Mouse (Mus musculus): ENCODE results near the gene Inf2. TPM values are rescaled to one million over a fixed set of nuclear protein-coding genes. Genes with fewer than 3 reads are reported as not detected.

Gene Inf2
- polyA plus RNA-seq, 1 experiment, result 118 TPM

- H3K79me2 ChIP-seq (ENCODE audit: control insufficient read depth, insufficient read depth), result peaks cover 97% of the 10 kb centered on the region
- TF ChIP-seq MAX (IDR thresholded peaks at IDR 0.05) (peak; percentile 73), CTCF (IDR thresholded peaks at IDR 0.05; ENCODE audit: control insufficient read depth, insufficient read depth, insufficient read length) (no peak)
- H3K36me3 ChIP-seq (ENCODE audit: control insufficient read depth, insufficient read depth), result peaks cover 64% of the 10 kb centered on the region
Observed at GRCm38 (mm10) chr12:112595626-112596025, 7.0 kb downstream of the Inf2 start.

GRCm38 (mm10) chr12:112596454-112596853 lies 7.9 kb downstream of the Inf2 start:
- Histone ChIP-seq H3ac (ENCODE audit: control insufficient read depth, insufficient read length, low read depth) (peak overlapping the region; percentile 16), H3K27me3 (ENCODE audit: control insufficient read depth, insufficient read depth, insufficient read length) (no peaks in the 10 kb centered on the region), H3K79me3 (ENCODE audit: low read depth) (peaks cover 71% of the 10 kb centered on the region), H3K4me3 (ENCODE audit: insufficient read depth, poor library complexity, severe bottlenecking) (no peak overlapping the region), H3K79me2 (ENCODE audit: control insufficient read depth, insufficient read depth) (peaks cover 89% of the 10 kb centered on the region), H3K36me3 (ENCODE audit: control insufficient read depth, insufficient read depth) (peaks cover 61% of the 10 kb centered on the region)
- TF ChIP-seq USF1 (IDR thresholded peaks at IDR 0.05; ENCODE audit: low read depth), result no peak
- no peak for TF ChIP-seq MAX (IDR thresholded peaks at IDR 0.05)
- no peak for TF ChIP-seq CEBPB (IDR thresholded peaks at IDR 0.05; ENCODE audit: low read depth)
- no peak for TF ChIP-seq FOSL1 (IDR thresholded peaks at IDR 0.05; ENCODE audit: insufficient read depth, low read length, poor library complexity, severe bottlenecking)
- no peak for TF ChIP-seq CTCF (IDR thresholded peaks at IDR 0.05; ENCODE audit: control insufficient read depth, insufficient read depth, insufficient read length)
- no peak for TF ChIP-seq MYOG (IDR thresholded peaks at IDR 0.05; ENCODE audit: control insufficient read depth, extremely low read depth, insufficient read length)

More at GRCm38 (mm10) chr12:112595626-112596025, 7.0 kb downstream of the Inf2 start:
- Histone ChIP-seq H3K4me3 (ENCODE audit: insufficient read depth, poor library complexity, severe bottlenecking) (no peak overlapping the region), H3ac (ENCODE audit: control insufficient read depth, insufficient read length, low read depth) (peak overlapping the region; percentile 16), H3K27me3 (ENCODE audit: control insufficient read depth, insufficient read depth, insufficient read length) (no peaks in the 10 kb centered on the region), H3K79me3 (ENCODE audit: low read depth) (peaks cover 79% of the 10 kb centered on the region)

GRCm38 (mm10) chr12:112596891-112597500 lies 8.4 kb downstream of the Inf2 start:
- Histone ChIP-seq H3K36me3 (ENCODE audit: control insufficient read depth, insufficient read depth) (peaks cover 61% of the 10 kb centered on the region), H3K79me3 (ENCODE audit: low read depth) (peaks cover 65% of the 10 kb centered on the region)

GRCm38 (mm10) chr12:112597618-112598017 lies 9.0 kb downstream of the Inf2 start:
- Histone ChIP-seq H3K36me3 (ENCODE audit: control insufficient read depth, insufficient read depth) (peaks cover 63% of the 10 kb centered on the region), H3K4me3 (ENCODE audit: insufficient read depth, poor library complexity, severe bottlenecking) (no peak overlapping the region), H3ac (ENCODE audit: control insufficient read depth, insufficient read length, low read depth) (no peak overlapping the region), H3K79me2 (ENCODE audit: control insufficient read depth, insufficient read depth) (peaks cover 77% of the 10 kb centered on the region), H3K79me3 (ENCODE audit: low read depth) (peaks cover 59% of the 10 kb centered on the region), H3K27me3 (ENCODE audit: control insufficient read depth, insufficient read depth, insufficient read length) (no peaks in the 10 kb centered on the region)
- TF ChIP-seq MAX (IDR thresholded peaks at IDR 0.05) (no peak), MYOG (IDR thresholded peaks at IDR 0.05; ENCODE audit: control insufficient read depth, extremely low read depth, insufficient read length) (no peak), CTCF (IDR thresholded peaks at IDR 0.05; ENCODE audit: control insufficient read depth, insufficient read depth, insufficient read length) (no peak), FOSL1 (IDR thresholded peaks at IDR 0.05; ENCODE audit: insufficient read depth, low read length, poor library complexity, severe bottlenecking) (no peak), MYOD1 (IDR thresholded peaks at IDR 0.05; ENCODE audit: control insufficient read depth, insufficient read length, low read depth) (no peak), CEBPB (IDR thresholded peaks at IDR 0.05; ENCODE audit: low read depth) (no peak), USF1 (IDR thresholded peaks at IDR 0.05; ENCODE audit: low read depth) (no peak)

More at GRCm38 (mm10) chr12:112596891-112597500, 8.4 kb downstream of the Inf2 start:
- TF ChIP-seq FOSL1 (IDR thresholded peaks at IDR 0.05; ENCODE audit: insufficient read depth, low read length, poor library complexity, severe bottlenecking), result no peak
- no peak for TF ChIP-seq CTCF (IDR thresholded peaks at IDR 0.05; ENCODE audit: control insufficient read depth, insufficient read depth, insufficient read length)
- no peak for TF ChIP-seq MYOD1 (IDR thresholded peaks at IDR 0.05; ENCODE audit: control insufficient read depth, insufficient read length, low read depth)
- TF ChIP-seq CEBPB (IDR thresholded peaks at IDR 0.05; ENCODE audit: low read depth), result no peak
- H3ac ChIP-seq (ENCODE audit: control insufficient read depth, insufficient read length, low read depth), result no peak overlapping the region
- peaks cover 83% of the 10 kb centered on the region for H3K79me2 ChIP-seq (ENCODE audit: control insufficient read depth, insufficient read depth)
- H3K27me3 ChIP-seq (ENCODE audit: control insufficient read depth, insufficient read depth, insufficient read length), result no peaks in the 10 kb centered on the region
- no peak overlapping the region for H3K4me3 ChIP-seq (ENCODE audit: insufficient read depth, poor library complexity, severe bottlenecking)

- H3K27me3 ChIP-seq (ENCODE audit: control insufficient read depth, insufficient read depth, insufficient read length), result no peaks in the 10 kb centered on the region
- no peak overlapping the region for H3K4me3 ChIP-seq (ENCODE audit: insufficient read depth, poor library complexity, severe bottlenecking)
- H3K79me2 ChIP-seq (ENCODE audit: control insufficient read depth, insufficient read depth), result peaks cover 61% of the 10 kb centered on the region
- peaks cover 43% of the 10 kb centered on the region for H3K79me3 ChIP-seq (ENCODE audit: low read depth)
- TF ChIP-seq MAX (IDR thresholded peaks at IDR 0.05) (no peak), CTCF (IDR thresholded peaks at IDR 0.05; ENCODE audit: control insufficient read depth, insufficient read depth, insufficient read length) (no peak), MYOG (IDR thresholded peaks at IDR 0.05; ENCODE audit: control insufficient read depth, extremely low read depth, insufficient read length) (no peak), USF1 (IDR thresholded peaks at IDR 0.05; ENCODE audit: low read depth) (no peak), FOSL1 (IDR thresholded peaks at IDR 0.05; ENCODE audit: insufficient read depth, low read length, poor library complexity, severe bottlenecking) (no peak), CEBPB (IDR thresholded peaks at IDR 0.05; ENCODE audit: low read depth) (no peak)
- peaks cover 65% of the 10 kb centered on the region for H3K36me3 ChIP-seq (ENCODE audit: control insufficient read depth, insufficient read depth)
- H3ac ChIP-seq (ENCODE audit: control insufficient read depth, insufficient read length, low read depth), result peak overlapping the region; percentile 23
Observed at GRCm38 (mm10) chr12:112599198-112599597, 10.6 kb downstream of the Inf2 start.

- Histone ChIP-seq H3K36me3 (ENCODE audit: control insufficient read depth, insufficient read depth) (peaks cover 71% of the 10 kb centered on the region), H3ac (ENCODE audit: control insufficient read depth, insufficient read length, low read depth) (no peak overlapping the region), H3K27me3 (ENCODE audit: control insufficient read depth, insufficient read depth, insufficient read length) (no peaks in the 10 kb centered on the region), H3K79me2 (ENCODE audit: control insufficient read depth, insufficient read depth) (peaks cover 52% of the 10 kb centered on the region), H3K4me3 (ENCODE audit: insufficient read depth, poor library complexity, severe bottlenecking) (no peak overlapping the region), H3K79me3 (ENCODE audit: low read depth) (peaks cover 36% of the 10 kb centered on the region)
- TF ChIP-seq MYOD1 (IDR thresholded peaks at IDR 0.05; ENCODE audit: control insufficient read depth, insufficient read length, low read depth) (no peak), CTCF (IDR thresholded peaks at IDR 0.05; ENCODE audit: control insufficient read depth, insufficient read depth, insufficient read length) (no peak), MAX (IDR thresholded peaks at IDR 0.05) (no peak), USF1 (IDR thresholded peaks at IDR 0.05; ENCODE audit: low read depth) (no peak), MYOG (IDR thresholded peaks at IDR 0.05; ENCODE audit: control insufficient read depth, extremely low read depth, insufficient read length) (no peak), FOSL1 (IDR thresholded peaks at IDR 0.05; ENCODE audit: insufficient read depth, low read length, poor library complexity, severe bottlenecking) (no peak), CEBPB (IDR thresholded peaks at IDR 0.05; ENCODE audit: low read depth) (no peak)
Observed at GRCm38 (mm10) chr12:112599942-112600611, 11.5 kb downstream of the Inf2 start.
